Mouse (Mus musculus): ENCODE measurements around the gene Pam. TPM values are rescaled to one million over a fixed set of nuclear protein-coding genes. Genes with fewer than 3 reads are reported as not detected.
A peak's percentile ranks its signal among the peaks of the same experiment; 100 is the strongest.

Gene Pam
- polyA plus RNA-seq, 1 experiment from 2014 or later = 18.0 TPM

DNA sequence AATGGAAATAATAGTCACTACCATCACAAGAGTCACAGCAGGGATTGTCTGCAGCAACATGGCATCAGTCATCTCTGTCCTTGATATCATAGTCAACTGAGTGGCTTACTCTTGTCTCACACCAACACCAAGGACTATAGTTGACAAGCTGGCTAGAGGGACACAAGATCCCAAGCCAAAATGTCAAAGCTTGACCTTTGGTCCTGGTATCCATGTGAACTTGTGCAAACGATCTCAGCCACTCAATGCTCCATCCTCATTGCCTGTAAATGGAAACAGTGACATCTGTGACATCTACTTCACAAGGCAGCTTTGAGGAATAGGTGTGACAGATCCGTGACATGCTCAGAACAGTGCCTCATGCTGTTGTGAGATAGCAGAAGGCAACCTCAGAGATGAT is 15.0 kb downstream of the Pam start:
- DNase-seq (ENCODE audit: low spot score) = no peak

DNA sequence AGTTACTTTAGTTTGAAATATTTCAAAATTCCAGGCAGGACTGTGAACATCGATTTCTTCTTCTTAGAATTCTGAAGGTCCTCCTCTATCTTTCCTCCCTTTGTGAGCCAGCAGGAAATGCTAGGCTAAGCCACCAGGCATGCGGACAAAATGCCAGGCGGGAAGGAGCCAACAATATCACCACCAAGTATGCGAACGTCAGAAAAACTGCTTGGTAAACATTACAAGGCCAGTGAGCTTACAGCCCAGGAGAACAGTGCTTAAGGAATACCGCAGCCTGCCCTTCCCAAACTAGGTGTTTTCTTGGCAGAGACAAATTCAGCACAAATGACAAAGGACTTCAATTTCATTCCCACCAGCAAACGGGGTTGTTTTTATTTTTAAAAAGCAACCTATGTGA is 15.8 kb downstream of the Pam start:
- no peak for DNase-seq (ENCODE audit: low spot score)

DNA sequence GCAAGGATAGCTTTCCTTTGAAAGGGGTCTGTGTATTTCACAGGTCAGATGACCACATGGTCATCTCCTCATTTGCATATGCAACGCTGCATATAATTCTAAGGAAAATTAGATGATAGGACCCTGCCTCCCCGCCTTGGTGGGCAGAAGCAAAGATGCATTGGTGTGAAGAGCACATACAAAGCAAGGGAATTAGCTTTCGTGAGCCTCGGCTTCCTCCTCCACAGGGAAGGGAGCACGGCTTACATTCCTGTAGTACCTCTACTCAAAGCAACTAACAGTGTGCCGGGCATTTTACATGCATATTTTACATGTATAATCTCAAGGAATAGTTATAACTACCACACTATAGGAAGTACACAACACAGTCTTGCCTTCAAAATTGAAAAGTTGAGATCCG is 16.7 kb downstream of the Pam start:
- DNase-seq (ENCODE audit: low spot score) = no peak

DNA sequence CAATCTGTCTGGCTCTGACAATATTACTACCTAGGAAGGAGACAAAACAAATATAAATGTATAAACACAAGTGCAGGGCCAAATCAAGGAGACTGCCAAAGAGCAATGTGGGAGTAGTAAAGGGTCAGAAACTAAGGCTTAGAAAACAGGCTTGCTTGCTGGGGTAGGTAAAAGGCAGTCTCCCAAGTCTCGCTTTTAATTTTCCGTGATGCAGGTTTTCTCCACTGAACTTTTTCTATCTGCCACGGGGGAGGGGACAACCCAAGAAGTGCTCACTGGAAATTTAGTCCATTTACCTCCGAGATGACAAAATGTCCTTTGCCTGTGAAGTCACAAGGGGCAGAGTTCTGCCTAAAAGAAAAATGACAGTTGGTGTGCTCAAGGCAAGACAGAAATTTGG is 21.6 kb downstream of the Pam start:
- DNase-seq (ENCODE audit: low spot score) = no peak

DNA sequence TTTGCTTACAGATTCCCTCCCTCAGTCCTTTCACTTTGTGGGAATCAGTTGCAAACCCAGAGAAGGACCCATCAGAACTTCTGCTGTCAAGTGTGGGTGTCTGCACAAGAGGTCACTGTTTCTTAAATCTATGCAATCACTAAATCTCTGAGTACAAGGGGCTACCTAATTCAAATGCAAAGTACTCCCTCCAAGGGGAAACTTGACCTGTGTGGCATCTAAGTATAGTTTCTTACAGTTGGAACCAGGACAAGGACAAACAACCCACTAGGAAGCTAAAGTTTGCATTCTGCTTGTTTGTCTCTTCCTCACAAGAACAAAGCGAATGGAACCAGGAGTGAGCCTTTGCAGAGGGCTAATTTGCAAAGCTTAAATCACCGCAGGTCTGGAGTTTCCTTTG is 22.3 kb downstream of the Pam start:
- DNase-seq (ENCODE audit: low spot score) = no peak

DNA sequence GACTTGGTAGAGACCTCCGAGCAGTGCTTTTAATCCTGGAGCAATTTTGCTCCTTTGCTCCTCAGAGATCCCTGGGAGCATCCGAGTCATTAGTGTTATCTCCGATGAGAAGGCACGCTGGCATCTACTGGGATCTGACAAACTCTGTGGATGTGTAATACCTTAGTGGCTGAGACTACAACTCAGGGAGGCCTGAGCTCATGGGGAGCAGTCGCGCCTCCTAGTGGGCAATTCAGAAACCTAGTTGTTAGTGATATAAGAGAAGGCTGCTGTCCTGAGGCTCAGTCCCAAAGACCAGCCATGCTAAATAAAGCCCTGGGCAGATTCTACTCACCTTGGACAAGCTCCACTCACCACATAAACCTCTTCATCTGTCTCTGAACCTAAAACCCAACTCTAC is 23.4 kb downstream of the Pam start:
- peak; percentile 39 for DNase-seq (ENCODE audit: low spot score)

DNA sequence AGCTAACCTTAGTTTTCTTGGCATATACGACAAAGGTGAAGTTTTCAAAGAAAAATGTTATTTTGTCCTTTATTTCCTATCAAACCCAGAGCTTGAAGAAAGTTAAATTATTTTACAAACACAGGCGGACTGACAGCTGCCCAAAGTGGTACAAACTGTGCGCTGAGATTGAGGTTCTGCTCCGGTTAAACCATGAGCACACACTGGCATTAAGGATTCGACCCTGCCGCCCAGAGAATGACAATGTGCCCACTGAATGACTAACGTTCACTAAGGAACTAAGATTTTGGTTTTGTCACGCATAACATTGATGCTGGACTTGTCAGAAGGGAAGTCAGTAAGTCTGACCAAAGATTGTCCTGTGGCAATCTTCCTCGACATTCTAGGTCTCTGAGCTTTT is 24.0 kb downstream of the Pam start:
- no peak for DNase-seq (ENCODE audit: low spot score)

DNA sequence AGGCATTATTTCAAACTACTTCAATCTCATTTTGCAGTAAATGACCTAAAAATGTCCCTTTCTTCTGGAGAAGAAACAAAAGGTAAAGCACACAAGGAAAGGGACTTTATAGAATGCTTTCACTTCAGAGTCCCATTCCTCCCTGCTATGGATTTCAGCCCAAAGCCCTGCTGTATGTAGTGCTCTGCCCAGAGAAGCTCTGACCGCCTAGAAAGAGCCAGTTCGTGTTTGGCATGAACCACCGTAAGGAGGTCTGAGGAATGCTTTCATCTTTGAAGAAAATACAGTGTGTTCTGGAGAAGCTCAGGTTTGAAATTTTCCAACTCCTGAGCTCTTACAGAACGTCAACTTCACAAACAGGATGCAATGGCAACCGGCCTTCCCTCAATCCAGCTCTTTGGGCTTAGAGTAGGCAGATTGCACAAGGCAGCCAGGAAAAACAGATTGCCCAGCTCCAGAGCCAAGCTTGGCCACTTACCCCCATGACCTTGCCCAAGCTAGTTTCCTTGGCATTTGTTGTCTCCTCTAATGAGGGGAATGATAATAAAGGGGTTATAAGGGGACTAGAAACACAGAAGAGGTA is 24.6 kb downstream of the Pam start:
- no peak for DNase-seq (ENCODE audit: low spot score)

DNA sequence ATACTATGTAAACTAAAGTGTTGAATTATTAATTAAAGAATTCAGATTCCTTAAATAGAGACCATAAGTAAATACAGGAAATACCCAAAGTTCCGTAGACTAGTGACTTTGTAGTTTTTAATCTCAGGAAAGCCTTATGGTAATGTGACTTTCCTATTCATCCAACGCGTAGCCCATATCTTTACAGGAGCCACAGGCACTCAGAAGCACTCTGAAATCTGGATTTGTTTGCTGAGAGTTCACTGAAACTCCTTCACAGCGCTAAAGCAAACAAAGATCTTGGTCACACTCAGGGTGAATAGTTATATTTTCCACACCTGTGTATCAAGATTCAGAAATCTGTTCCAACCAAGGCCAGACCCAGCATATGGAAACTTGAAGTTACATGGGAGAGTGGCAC is 27.3 kb downstream of the Pam start:
- DNase-seq (ENCODE audit: low spot score) = no peak

DNA sequence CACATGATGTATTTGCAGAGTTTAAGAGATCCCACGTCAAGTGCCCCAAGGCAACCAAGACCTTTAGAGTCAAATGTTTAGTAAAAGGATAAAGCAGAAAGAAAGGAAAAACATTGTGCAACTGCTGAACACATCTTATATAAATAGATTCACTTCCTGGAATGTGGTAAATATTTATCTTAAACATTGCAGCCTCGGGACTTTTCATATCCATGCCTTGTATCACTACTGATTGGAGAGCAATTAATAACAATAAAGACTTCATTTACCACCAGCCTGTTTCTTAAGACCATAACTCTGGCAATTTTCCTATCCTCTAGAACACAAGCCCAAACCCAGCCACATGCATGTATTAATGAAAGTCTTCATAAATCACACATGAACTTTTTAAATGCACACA is 33.4 kb downstream of the Pam start:
- DNase-seq (ENCODE audit: low spot score) = no peak

DNA sequence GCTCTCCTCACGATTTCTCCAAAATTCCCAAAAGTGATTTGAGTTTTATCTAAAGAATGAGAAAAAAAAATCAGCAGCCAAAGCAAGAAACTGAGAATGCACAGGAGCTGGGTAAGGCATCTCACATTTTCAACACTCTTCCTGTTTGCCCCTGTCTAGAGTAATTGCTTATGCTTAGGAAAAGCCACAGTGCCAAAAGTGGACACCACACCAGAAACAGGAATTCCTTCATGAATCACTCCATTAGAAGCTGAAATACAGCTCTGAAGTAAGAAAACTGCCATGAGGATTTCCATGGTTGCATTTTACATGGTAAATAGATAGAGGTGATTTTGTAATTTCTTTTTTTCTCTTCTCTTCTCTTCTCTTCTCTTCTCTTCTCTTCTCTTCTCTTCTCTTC is 36.0 kb downstream of the Pam start:
- no peak for DNase-seq (ENCODE audit: low spot score)

DNA sequence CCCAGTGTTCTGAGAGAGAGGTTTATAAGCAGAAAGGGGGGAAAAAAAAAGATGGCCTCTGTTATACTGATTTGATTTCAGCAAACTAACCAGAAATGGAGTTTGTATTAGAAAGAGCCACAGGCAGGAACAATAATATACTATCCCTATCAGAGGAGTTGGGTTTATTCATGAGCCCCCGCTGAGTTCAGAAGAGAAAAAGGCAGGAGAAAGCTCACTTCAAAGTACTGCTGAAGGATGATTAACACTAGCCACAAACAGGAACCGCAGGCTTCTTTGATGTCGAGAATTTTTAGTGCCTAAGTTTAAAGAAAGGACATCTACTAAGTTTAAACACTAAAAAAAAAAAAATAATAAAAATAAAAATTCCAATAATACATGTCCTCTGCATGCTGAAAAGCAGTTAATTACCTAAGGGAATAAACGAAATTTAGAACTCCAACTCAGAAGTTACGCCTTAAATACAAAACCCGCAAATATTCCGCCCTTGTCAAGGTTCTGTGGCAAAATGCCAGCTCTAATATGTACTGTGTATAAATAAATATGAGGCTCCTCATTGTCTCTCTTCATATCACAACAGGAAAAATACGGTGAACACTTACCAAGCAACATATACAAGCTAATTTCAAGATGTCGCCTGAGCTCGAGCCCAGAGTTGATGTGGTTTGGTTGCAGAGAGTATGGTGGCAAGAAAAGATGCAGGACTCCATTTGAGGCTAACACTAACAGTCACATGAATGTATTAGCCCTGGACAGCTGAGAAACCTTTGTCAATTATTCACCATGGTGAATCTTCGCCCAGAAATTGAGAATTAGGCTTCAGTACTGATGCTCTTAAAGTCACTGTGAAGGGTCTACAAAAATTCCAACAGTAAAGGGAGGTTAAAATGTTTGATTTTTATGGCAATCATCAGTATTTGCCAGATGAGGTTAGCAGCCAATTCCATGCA is 38.2 kb downstream of the Pam start:
- DNase-seq (ENCODE audit: low spot score) = no peak

DNA sequence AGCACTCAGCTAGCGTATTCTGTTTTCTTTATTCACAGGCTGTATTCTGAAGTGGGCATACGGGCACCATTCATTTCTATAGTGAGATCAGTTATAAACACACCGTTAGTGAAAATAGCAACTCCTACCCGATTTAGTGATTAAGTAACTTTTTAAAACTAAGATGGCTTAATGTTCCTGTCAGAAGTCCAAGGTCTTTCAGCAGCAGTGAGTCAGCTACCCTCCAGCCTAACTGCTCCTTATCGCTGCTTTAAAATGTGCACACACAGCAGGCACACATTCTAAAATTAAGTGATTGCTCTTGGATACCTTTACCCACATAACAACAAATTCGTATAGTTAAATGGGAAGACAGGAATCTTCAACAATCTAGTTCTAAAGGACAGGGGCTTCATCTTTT is 39.2 kb downstream of the Pam start:
- no peak for DNase-seq (ENCODE audit: low spot score)

DNA sequence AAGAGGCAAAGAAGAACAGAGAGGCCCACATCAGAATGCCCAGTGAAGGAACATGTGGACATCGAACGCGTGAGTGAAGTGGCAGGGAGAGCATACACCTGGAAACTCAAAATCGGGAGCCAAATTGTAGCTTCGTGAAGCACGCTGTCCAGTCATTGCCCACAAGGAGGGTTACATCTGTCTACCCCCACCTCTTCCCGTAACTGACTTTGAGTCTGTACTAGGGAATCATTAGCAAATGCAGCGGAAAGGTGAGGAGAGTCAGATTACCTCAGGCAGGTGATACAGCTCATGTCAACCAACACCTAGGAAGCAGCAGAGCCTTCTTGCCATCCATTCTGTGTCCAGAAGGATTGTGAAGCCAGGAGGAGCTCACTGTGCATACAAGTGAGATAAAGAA is 39.9 kb downstream of the Pam start:
- no peak for DNase-seq (ENCODE audit: low spot score)

DNA sequence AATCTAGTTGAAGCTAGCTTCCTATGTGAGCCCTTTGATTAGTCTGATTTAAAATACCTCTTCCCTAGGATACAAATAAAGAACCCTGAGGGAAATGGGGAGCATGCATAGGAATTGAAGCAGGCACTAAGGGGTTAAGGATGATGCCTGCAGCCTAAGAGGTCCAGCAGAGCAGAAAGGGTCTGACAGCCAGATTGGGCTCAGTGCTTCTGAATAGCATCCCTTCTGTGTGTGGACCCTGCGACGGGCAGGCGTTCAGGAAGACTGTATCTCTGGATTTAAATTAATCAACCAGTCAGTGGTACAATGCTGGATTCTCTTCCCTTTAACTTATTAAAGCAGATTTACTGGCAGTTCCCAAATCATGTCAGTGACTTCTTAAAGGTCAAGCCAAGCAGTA is 41.5 kb downstream of the Pam start:
- no peak for DNase-seq (ENCODE audit: low spot score)

DNA sequence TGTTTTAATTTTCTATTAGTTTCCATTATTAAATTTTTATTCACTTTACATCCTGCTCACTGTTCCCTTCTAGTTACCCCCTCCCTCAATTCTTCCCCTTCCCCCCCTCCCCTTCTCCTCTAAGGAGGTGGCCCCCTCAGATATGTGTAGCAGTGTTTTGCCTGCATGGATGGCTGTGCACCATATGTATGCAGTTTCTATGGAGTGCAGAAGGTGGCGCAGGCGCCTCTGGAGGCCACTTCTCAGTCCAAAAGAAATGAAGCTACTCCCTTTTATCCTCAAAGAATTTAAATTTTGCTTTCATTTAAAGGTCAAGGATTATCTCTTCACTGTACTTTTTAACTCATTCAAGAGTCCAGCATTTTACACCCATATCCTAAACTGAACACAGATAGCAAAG is 42.0 kb downstream of the Pam start:
- DNase-seq (ENCODE audit: low spot score) = no peak

DNA sequence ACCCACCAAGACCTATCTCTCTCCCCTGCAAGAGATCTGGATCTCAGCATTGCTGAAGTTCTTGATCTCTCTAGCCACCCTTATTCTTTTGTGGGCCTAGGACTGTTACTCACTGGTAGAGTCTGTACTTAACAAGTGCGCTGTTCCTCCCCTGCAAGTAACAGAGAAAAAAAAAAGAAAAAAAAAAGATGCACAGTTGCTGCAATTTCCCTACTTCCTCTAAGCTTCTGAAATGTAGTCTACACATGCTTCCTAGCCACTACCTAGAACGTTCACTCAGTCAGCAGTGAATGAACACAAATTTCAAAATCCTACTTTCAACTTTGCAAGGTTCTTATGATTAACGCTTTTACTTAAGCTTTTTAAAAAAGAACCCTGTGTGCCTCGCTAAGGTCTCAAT is 42.7 kb downstream of the Pam start:
- no peak for DNase-seq (ENCODE audit: low spot score)

DNA sequence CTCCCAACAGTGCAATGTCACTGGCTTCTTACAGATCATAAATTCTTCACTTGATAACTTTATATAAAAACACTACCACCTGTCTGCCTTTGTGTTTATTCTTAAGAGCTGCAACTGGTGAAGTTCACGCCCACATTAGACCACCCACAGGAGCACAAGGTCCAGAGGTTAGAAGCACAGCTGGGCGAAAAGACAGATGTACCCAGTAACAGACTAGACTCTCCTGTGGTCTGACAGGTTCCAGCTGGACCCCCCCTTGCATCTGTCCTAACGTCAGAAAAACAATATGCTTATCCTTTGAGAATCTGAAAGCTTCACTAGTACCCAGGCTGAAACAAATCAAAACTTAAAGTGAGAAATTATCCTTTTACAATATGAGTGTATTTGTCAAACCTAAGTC is 44.4 kb downstream of the Pam start:
- no peak for DNase-seq (ENCODE audit: low spot score)

DNA sequence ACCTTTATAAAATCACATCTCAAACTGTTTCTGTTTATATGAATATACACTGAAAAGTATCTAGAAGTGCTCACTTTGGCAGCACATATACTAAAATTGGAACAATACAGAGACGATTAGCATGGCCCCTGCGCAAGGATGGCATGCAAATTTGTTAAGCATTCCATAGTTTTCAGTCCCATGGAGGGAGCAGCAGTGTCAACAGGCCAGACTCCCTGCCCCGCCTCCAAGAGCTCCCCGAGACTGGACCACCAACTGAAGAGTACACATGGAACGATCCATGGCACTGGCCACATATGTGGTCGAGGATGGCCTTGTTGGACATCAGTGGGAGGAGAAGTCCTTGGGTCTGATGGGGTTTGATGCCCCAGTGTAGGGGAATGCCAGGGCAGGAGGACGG is 45.7 kb downstream of the Pam start:
- DNase-seq (ENCODE audit: low spot score) = no peak

DNA sequence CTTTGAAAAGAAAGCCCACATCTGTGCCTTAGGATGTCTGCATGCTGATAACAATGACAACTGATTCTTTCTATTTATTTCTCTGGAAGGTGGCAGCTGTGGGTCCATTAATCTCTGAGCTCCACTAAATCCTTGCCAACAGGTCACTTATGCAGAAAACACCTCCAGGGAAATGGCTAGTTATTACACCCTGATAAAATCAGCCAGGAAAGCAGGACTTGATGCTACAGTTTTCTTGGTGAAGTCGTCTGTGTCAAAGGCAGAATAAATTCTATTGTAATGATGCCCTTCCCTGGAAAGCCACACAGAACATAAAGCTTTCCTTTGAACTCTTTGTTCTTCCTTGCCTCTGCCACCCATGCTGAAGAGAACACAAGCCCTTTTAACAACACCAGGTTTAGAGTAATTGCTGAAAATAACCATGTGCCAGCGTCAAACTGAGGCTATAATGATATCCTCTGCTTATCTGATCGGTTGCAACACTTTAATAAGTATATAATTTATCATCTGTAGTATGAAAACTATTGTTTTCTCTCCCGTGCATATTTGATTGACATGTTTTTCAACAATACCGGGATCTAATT is 47.1 kb downstream of the Pam start:
- DNase-seq (ENCODE audit: low spot score) = no peak

DNA sequence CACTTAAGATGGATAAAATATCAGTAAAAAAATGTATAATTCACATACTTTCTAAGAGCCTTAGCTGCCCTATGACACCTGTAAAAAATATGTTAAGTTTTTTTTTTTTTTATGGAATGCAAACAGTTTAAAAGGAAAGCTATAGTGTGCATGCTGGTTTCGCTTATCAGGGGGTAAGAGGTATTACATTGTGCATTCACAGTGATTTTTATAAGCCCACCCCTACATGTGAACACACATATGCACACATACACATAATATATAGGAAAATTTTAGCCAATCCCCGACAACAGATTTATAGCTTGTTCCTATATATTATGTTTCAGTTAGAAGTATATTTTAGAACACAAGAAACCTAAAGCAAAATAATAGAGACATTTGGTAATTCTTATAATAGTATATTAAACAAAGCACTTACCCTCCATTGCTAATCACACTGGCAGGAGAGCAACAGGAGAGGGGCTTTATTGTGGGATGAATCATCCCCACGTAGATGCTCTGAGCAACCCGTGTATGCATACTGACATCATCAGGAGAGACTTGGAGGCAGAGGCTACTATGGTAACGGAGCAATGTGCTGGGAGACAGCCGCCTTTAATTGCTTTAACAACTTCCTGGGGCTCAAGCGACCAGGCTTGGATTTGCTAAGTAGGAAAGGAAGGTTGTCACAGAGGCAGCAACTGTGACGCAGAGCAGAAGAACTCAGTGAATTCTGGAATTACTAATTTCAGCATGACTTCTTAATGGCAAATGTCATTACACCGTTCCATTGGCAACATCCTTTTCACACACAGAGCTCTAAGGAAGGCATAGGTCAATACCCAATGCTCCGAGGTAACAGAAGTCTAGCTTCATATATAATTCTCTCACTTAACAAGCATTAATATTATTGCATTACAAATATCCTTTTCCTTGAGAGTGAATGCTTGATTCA is 47.9 kb downstream of the Pam start:
- no peak for DNase-seq (ENCODE audit: low spot score)

DNA sequence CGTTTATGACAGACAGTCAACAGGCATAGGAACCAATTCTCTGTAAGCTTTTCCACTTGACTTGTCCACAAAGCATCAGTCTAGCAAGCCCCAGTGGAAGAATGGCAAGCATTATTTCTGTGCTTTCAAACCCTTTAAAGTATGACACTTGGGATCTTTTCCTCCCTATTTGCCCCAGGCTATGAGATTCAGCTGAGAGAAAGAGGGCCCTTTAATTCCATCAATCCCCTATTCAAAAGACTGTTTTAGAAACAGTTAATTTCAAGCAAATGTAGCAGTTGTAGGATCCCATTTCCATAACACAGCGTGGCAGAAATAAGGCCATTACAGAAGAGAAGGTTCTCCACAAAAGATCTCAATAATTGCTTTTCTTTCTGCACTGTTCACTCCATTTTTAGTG is 53.0 kb downstream of the Pam start:
- no peak for DNase-seq (ENCODE audit: low spot score)
